Mouse (Mus musculus) ES-Bruce4 (cell line): ENCODE results near the gene Tgm1. TPM values are rescaled to one million over a fixed set of nuclear protein-coding genes. Genes with fewer than 3 reads are reported as not detected.

Experiments
- H3K27ac ChIP-seq: 2 replicates; pipeline ENCODE4 v1.5.1; 2012; ENCODE audit warnings: low read length, inconsistent platforms; ENCODE audit not compliant: insufficient read depth
- H3K27me3 ChIP-seq: 2 replicates; pipeline ENCODE4 v1.6.1; 2012; ENCODE audit warnings: mild to moderate bottlenecking, low read length, inconsistent platforms; ENCODE audit not compliant: control insufficient read depth, poor library complexity, insufficient read depth, severe bottlenecking
- H3K36me3 ChIP-seq: 2 replicates; pipeline ENCODE4 v1.6.1; 2012; ENCODE audit warnings: inconsistent platforms, mild to moderate bottlenecking, low read length, moderate library complexity; ENCODE audit not compliant: control insufficient read depth, poor library complexity, insufficient read depth, severe bottlenecking
- H3K4me1 ChIP-seq: one replicate; pipeline ENCODE4 v1.8.1; 2011; ENCODE audit warnings: low read length; ENCODE audit not compliant: control insufficient read depth, insufficient read depth
- H3K4me3 ChIP-seq: 2 replicates; pipeline ENCODE4 v1.5.1; 2011; ENCODE audit warnings: low read depth, mild to moderate bottlenecking, low read length
- H3K9ac ChIP-seq: 2 replicates; pipeline ENCODE4 v1.6.1; 2012; ENCODE audit warnings: low read depth, mild to moderate bottlenecking, inconsistent platforms; ENCODE audit not compliant: poor library complexity, severe bottlenecking
- H3K9me3 ChIP-seq: replicated peaks from 2 replicates; pipeline ENCODE4 v1.6.1; 2012; ENCODE audit warnings: mild to moderate bottlenecking, low read length, inconsistent platforms; ENCODE audit not compliant: control insufficient read depth, poor library complexity, insufficient read depth, severe bottlenecking
- CTCF ChIP-seq: IDR thresholded peaks from one replicate; pipeline ENCODE4 v1.8.1; 2011; ENCODE audit warnings: low read depth, low read length
- EP300 ChIP-seq: IDR thresholded peaks from 2 replicates; pipeline ENCODE4 v1.6.1; 2011; ENCODE audit warnings: low read depth, low read length; ENCODE audit not compliant: insufficient read depth
- POLR2A ChIP-seq: IDR thresholded peaks from one replicate; pipeline ENCODE4 v1.8.1; 2011; ENCODE audit warnings: low read length; ENCODE audit not compliant: insufficient read depth
- polyA plus RNA-seq: library from polyadenylated mRNA; stranded (reverse); fragments of >200 nt; gene quantifications from 2 replicates; pipeline ENCODE4 v1.2.4, GENCODE M21; 2011; ENCODE audit warnings: low read depth; ENCODE audit not compliant: missing spikeins, insufficient read depth, insufficient read length

Gene Tgm1
- polyA plus RNA-seq, 1 experiment, result 24.3 TPM

GRCm38 (mm10) chr14:55757566-55757965 lies 43.8 kb upstream of the Tgm1 start:
- no peak overlapping the region for H3K9ac ChIP-seq
- H3K36me3 ChIP-seq, result peaks cover 15% of the 10 kb centered on the region
- no peaks in the 10 kb centered on the region for H3K9me3 ChIP-seq
- no peaks in the 10 kb centered on the region for H3K27me3 ChIP-seq
- TF ChIP-seq CTCF, result no peak
- no peak for TF ChIP-seq POLR2A
- no peak for TF ChIP-seq EP300
- H3K27ac ChIP-seq, result no peak overlapping the region
- no peak overlapping the region for H3K4me3 ChIP-seq
- no peaks in the 10 kb centered on the region for H3K4me1 ChIP-seq

GRCm38 (mm10) chr14:55747051-55747847 lies 33.5 kb upstream of the Tgm1 start:
- TF ChIP-seq POLR2A (no peak), CTCF (no peak), EP300 (no peak)
- H3K36me3 ChIP-seq, result peaks cover 38% of the 10 kb centered on the region
- H3K4me1 ChIP-seq, result no peaks in the 10 kb centered on the region
- no peak overlapping the region for H3K27ac ChIP-seq
- H3K9ac ChIP-seq, result peak overlapping the region; percentile 58; the same call in 1 of the 2 replicates
- no peaks in the 10 kb centered on the region for H3K27me3 ChIP-seq
- no peaks in the 10 kb centered on the region for H3K9me3 ChIP-seq
- no peak overlapping the region; the same call in 1 of the 2 replicates for H3K4me3 ChIP-seq

- Histone ChIP-seq H3K27me3 (no peaks in the 10 kb centered on the region), H3K4me3 (peak overlapping the region; percentile 91), H3K9me3 (no peaks in the 10 kb centered on the region), H3K36me3 (peaks cover 24% of the 10 kb centered on the region), H3K9ac (peak overlapping the region; percentile 58), H3K4me1 (no peaks in the 10 kb centered on the region), H3K27ac (no peak overlapping the region)
- TF ChIP-seq CTCF (no peak), POLR2A (no peak), EP300 (no peak)
Measured at GRCm38 (mm10) chr14:55745861-55746237, 32.1 kb upstream of the Tgm1 start.

GRCm38 (mm10) chr14:55745180-55745860 lies 31.6 kb upstream of the Tgm1 start, which contains the start of the genes Dhrs1 and Nop9:
TSS of gene Dhrs1 (minus strand) at chr14:55745690.
TSS of gene Nop9 (plus strand) at chr14:55745693.
- no peak within 1 kb of the TSS for H3K27ac ChIP-seq
- no peaks in the 10 kb centered on the region for H3K27me3 ChIP-seq
- no peaks in the 10 kb centered on the region for H3K4me1 ChIP-seq
- no peak for TF ChIP-seq CTCF
- TF ChIP-seq EP300, result no peak
- peak; percentile 39 for TF ChIP-seq POLR2A
- peak within 1 kb of the TSS; percentile 91 for H3K4me3 ChIP-seq
- no peaks in the 10 kb centered on the region for H3K9me3 ChIP-seq
- H3K36me3 ChIP-seq, result peaks cover 19% of the 10 kb centered on the region
- peak within 1 kb of the TSS; percentile 58 for H3K9ac ChIP-seq

- H3K9ac ChIP-seq, result no peak overlapping the region
- TF ChIP-seq CTCF (peak; percentile 97), EP300 (no peak), POLR2A (no peak)
- peaks cover 9% of the 10 kb centered on the region; the same call in 1 of the 2 replicates for H3K36me3 ChIP-seq
- no peak overlapping the region for H3K27ac ChIP-seq
- no peaks in the 10 kb centered on the region for H3K9me3 ChIP-seq
- H3K4me1 ChIP-seq, result no peaks in the 10 kb centered on the region
- H3K4me3 ChIP-seq, result no peak overlapping the region
- no peaks in the 10 kb centered on the region for H3K27me3 ChIP-seq
Measured at GRCm38 (mm10) chr14:55743711-55744110, 30.0 kb upstream of the Tgm1 start.
